Mouse (Mus musculus) inflammation-experienced regulatory T-cells, adult 6 months (primary cell): Measurements from ENCODE around the gene Sv2c. TPM values are rescaled to one million over a fixed set of nuclear protein-coding genes. Genes with fewer than 3 reads are reported as not detected.
"Not testable (repeated sequence)": the region's sequence is repeated elsewhere in the genome, so short reads cannot be mapped to it uniquely, and the experiment has no call there.

Experiments
- ATAC-seq: one replicate; pipeline ENCODE4 v1.8.0; 2017
- polyA plus RNA-seq, 3 experiments: library from polyadenylated mRNA; unstranded; fragments of 100-300 nt; shearing (Covaris generic); gene quantifications; one replicate each; pipeline ENCODE4 v1.2.1; 2017

The Sv2c gene
- 1 to 10 TPM; 1.4 to 3.3 (median 2.4) TPM for polyA plus RNA-seq

- ATAC-seq, result no peak
These were observed at the start of gene Sv2c for GRCm38 (mm10) chr13:96132401-96132816. Gene Sv2c (minus strand): TSS chr13:96132577.

- ATAC-seq, result no peak
These were observed 48.3 kb upstream of the Sv2c start for GRCm38 (mm10) chr13:96180671-96181161.

DNA sequence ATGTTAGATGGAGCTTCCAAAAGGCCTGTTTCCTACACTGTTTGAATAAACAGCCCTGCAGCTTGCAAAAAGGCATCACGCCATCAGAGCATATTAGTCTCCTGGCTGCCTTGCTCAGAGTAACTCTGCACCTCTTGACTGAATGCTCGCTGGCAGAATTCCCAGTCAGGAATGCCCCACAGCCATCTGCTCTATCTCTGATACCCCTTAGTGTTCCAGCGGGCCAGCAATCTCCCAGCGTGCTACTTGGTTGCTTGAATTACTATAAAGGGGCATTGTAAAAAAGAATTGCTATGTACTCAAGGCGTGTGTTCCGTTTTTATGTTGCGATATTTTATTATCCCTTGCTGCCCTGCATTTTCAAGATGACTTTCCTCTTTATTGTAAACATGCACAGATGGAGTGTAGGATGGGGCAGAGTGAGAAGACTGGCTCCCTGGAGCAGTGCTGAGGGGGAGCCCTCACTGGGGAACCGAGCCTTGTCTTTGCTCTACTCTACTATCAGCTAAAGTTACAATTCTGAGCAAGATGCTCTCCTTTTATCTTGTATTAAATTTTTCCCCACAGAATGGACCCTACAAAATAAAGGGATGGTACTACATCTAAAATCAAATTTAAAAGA, 43.3 kb upstream of the Sv2c start:
- no peak for ATAC-seq

DNA sequence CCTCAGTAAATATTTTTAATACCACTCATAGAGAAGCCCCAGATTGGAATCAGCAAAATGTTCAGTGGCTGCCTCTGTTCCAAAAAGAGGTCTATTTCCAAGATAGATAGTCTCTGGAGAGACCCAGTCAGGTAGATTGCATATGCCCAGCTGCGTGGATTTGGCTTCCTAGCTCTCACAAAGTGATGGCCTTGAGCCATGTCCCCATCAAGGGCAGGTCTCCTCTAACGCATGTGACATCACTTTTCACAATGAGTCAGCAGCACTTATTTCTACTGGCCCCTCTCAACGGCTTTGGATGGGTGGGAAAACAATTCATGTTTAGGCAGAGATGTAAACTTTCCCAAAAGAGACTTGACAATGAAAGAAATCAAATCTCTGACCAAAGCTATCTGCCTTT, 41.3 kb upstream of the Sv2c start:
- no peak for ATAC-seq

- no peak for ATAC-seq
These were observed 39.9 kb upstream of the Sv2c start for GRCm38 (mm10) chr13:96172290-96172689.

DNA sequence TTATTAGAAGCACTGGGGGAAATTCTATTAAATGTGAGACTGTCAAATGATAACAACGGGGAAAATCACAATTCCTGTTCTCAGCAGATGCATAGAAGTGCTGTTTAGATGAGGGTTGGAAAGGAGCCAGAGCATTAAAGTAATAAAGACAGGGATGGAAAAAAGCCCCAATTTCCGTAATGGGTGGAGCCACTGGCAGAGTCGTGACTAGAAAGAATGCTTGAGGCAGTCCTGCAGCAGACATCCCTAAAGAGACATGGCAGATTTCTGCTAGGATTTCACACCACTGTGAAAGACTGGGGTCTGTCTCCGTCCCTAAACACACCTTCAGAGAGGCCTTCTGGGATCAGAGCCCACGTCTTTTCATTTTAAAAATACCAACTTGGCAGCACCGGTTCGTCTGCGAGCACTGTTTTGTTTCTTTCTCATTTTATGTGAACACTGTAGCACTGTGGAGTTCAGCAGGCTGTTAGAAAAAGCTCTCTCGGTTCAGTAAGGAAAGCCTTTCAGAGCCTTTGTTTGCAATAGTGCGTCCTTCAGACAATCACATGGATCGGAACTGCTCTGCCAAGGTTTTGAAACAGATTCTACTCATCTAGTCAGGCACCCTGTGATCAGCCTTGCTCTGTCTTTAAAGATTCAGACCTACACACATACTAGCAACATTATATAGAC, 36.8 kb upstream of the Sv2c start:
- ATAC-seq, result no peak

- no peak for ATAC-seq
These were observed 34.2 kb upstream of the Sv2c start for GRCm38 (mm10) chr13:96166593-96166992.

- no peak for ATAC-seq
These were observed 1.2 kb upstream of the Sv2c start for GRCm38 (mm10) chr13:96133363-96134100.

GRCm38 (mm10) chr13:96132833-96133232, 456 bp upstream of the Sv2c start:
- no peak for ATAC-seq

- ATAC-seq, result no peak
These were observed 466 bp downstream of the Sv2c start for GRCm38 (mm10) chr13:96131911-96132310.

GRCm38 (mm10) chr13:96131050-96131449, 1.3 kb downstream of the Sv2c start:
- no peak for ATAC-seq

GRCm38 (mm10) chr13:96129081-96129480, 3.3 kb downstream of the Sv2c start:
- no peak for ATAC-seq

DNA sequence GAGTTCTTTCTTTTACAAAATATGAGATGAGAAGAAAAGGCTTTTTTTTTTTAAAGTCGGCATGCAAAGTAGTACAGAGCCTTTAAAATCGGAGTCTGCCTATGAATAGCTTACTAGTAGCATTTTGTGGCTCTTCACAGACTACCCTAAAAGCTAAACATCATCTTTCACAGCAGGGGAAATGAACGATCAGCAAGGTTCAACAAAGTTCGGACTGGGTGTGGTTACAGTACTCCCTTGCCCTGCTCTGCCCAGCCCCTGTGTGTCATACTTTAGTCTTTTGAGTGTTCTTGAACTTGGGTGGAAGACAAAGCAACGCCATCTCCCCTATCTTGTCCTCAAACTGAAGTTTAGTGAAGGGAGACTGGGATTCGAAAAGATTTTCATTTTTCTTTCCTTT, 5.7 kb downstream of the Sv2c start:
- no peak for ATAC-seq

DNA sequence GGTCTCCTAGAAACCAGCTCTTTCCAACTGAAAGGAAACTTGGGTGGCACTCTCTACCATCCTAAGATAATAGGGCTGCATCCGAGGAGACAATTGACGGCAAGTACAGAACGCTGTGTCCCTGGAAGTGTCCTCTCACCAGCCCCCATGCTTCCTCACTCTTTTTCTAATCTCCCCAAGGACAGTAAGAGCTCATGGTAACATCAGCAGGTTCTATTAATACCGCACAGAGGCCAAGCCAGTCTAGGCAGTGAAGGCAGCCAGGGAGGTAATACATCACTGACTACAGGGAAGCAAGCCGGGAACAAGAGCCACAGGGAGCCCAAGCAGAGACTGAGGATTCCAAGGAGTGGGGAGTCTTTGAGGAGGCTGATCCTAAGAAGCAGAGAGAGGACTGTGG, 7.4 kb downstream of the Sv2c start:
- no peak for ATAC-seq

GRCm38 (mm10) chr13:96112711-96113110, 19.7 kb downstream of the Sv2c start:
- ATAC-seq, result no peak

GRCm38 (mm10) chr13:96110767-96111166, 21.6 kb downstream of the Sv2c start:
- ATAC-seq, result no peak

DNA sequence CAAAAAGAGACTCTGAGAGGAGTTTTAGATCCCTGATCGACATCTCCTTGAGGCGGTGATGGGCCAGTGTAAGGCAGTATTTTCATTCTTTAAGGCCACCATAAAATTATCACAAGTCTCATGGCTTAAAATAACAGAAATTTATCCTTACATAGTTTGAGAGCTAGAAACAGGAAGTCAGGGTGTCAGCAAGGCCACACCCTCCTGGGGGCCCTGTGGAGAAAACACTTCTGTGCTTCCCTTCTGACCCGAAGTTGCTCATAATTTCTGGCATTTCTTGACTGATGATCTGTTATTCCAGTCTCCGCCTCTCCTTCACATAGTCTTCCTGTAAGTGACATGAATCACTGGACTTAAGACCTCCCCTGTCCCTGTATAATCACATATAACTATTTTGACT, 26.0 kb downstream of the Sv2c start:
- ATAC-seq, result no peak

DNA sequence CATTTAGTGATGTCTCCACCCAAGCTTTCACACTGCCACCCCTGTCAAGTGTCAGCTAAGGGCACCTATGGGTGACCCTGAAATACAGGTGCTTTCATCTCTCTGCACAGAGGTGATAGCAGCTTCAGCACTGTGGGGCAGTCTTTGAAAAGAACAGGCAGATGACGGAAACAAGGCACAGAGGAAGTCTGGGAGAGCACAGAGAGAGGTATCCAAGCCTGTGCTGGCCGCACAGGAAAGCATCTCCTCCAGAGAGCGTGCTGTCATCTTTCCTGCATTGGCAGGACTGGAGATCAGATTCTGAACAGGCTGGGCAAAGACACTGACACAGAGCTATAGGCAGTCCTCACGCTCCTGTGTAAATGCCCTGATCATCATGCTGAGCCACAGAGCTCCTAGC, 41.4 kb downstream of the Sv2c start:
- no peak for ATAC-seq

GRCm38 (mm10) chr13:96085581-96086302, 46.6 kb downstream of the Sv2c start:
- ATAC-seq, result no peak

DNA sequence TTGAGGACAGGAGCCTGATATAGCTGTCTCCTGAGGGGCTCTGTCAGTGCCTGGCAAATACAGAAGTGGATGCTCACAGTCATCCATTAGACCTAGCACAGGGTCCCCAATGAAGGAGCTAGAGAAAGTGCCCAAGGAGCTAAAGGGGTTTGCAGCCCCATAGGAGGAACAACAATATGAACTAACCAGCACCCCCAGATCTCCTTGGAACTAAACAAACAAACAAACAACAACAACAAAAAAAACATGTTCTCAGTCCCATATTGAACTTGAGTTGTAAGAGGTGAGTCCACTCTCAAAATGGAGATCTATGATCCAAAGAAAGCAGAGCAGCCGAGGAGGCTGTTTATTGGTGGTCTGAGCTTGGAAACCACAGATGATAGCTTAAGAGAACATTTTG, 50.6 kb downstream of the Sv2c start, which contains the start of gene Gm17190:
Gene Gm17190, plus strand, starts transcription at position 301 of the 400 bp plus-strand sequence.
- ATAC-seq, result not testable (repeated sequence)

GRCm38 (mm10) chr13:96081276-96081675, 51.1 kb downstream of the Sv2c start, which contains the start of gene Gm20075:
Gene Gm20075 (minus strand): TSS chr13:96081376.
- ATAC-seq, result not testable (repeated sequence)

- ATAC-seq, result no peak
These were observed 58.8 kb downstream of the Sv2c start for GRCm38 (mm10) chr13:96073555-96073954.

- no peak for ATAC-seq
These were observed 79.6 kb downstream of the Sv2c start for GRCm38 (mm10) chr13:96052755-96053154.
